Mouse (Mus musculus) liver, adult 2 months (tissue): ENCODE data around the gene Morc2b. TPM values are rescaled to one million over a fixed set of nuclear protein-coding genes. Genes with fewer than 3 reads are reported as not detected.
A peak's percentile ranks its signal among the peaks of the same experiment; 100 is the strongest.

Experiments
- DNase-seq: peaks from one replicate; pipeline ENCODE4 v3.0.0-alpha.2; 2011; ENCODE audit warnings: low read depth, low spot score; ENCODE audit errors: extremely low read depth
- H3K27ac ChIP-seq: fragments of 200-500 bp; replicated peaks from 2 replicates; pipeline ENCODE4 v1.5.1; 2012; ENCODE audit warnings: low read depth, mild to moderate bottlenecking, control low read depth, inconsistent platforms, low read length; ENCODE audit not compliant: insufficient read depth
- H3K27me3 ChIP-seq: fragments of 200-500 bp; 2 replicates; pipeline ENCODE4 v1.6.1; 2012; ENCODE audit warnings: mild to moderate bottlenecking, moderate library complexity, low read length, inconsistent platforms; ENCODE audit not compliant: control insufficient read depth, insufficient read depth
- H3K36me3 ChIP-seq: fragments of 200-500 bp; 2 replicates; pipeline ENCODE4 v1.6.1; 2012; ENCODE audit warnings: low read length, inconsistent platforms; ENCODE audit not compliant: control insufficient read depth, insufficient read depth
- H3K4me1 ChIP-seq: fragments of 200-500 bp; 2 replicates; pipeline ENCODE4 v1.6.1; 2011; ENCODE audit warnings: low read length; ENCODE audit not compliant: control insufficient read depth, insufficient read depth
- H3K4me3 ChIP-seq: fragments of 200-500 bp; 2 replicates; pipeline ENCODE4 v1.5.1; 2011; ENCODE audit warnings: low read depth, mild to moderate bottlenecking, control low read depth, low read length, moderate library complexity; ENCODE audit not compliant: insufficient read depth
- H3K79me2 ChIP-seq: fragments of 200-500 bp; 2 replicates; pipeline ENCODE4 v1.6.1; 2012; ENCODE audit warnings: inconsistent platforms, mild to moderate bottlenecking, low read length, moderate library complexity; ENCODE audit not compliant: control insufficient read depth, insufficient read depth
- H3K9ac ChIP-seq: fragments of 200-500 bp; 2 replicates; pipeline ENCODE4 v1.6.1; 2012; ENCODE audit warnings: low read depth, mild to moderate bottlenecking, control low read depth, inconsistent platforms, low read length
- CTCF ChIP-seq: fragments of 200-500 bp; IDR thresholded peaks from 2 replicates; pipeline ENCODE4 v1.5.1; 2011; ENCODE audit warnings: low read depth, low read length, control low read depth
- POLR2A ChIP-seq: fragments of 200-500 bp; IDR thresholded peaks from 2 replicates; pipeline ENCODE4 v1.6.1; 2011; ENCODE audit warnings: low read length, control low read depth; ENCODE audit not compliant: insufficient read depth; ENCODE audit errors: extremely low read depth
- WGBS: fragments of 180-500 bp; shearing (Covaris S2); methylation state at CpG from one replicate; pipeline ENCODE4 v1.1.7; 2018; 5-methylcytosine and 5-hydroxymethylcytosine counted together
- polyA plus RNA-seq: library from polyadenylated mRNA; depleted of rRNA; stranded (reverse); fragments of >200 nt; gene quantifications from 2 replicates; pipeline ENCODE4 v1.2.3, GENCODE M21; 2012; rRNA removed
- total RNA-seq: library from RNA; depleted of rRNA; stranded (reverse); fragments of >200 nt; gene quantifications from 2 replicates; pipeline ENCODE4 v1.2.3, GENCODE M21; 2014; rRNA removed

The Morc2b gene
- total and polyA plus RNA-seq, 2 experiments, result not detected

DNA sequence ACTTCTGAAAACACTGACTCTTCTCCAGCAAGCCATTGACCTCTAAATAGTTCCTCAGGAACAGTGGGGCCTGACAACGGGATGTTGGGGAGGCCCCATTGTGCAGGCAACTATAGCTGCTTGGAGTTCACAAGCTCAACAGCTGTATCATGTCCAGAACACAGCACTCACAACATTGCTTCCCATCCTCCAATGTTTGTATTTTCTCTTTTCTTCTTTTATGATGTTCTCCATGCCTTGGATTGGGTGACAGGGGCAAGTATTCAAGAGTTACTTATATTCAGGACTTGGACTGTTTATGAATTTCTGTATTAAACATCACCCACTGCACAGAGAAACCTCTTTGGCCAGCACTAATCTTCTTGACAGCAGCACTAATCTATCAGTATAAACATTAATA lies 47.9 kb downstream of the Morc2b start:
- Histone ChIP-seq H3K27me3 (no peaks in the 10 kb centered on the region), H3K4me3 (no peak overlapping the region), H3K79me2 (peaks cover 6% of the 10 kb centered on the region; the same call in 1 of the 2 replicates), H3K4me1 (no peaks in the 10 kb centered on the region; the same call in 1 of the 2 replicates), H3K9ac (no peak overlapping the region), H3K27ac (no peak overlapping the region), H3K36me3 (no peaks in the 10 kb centered on the region)
- TF ChIP-seq CTCF (no peak), POLR2A (no peak)
- 86% methylated on average over 1 of the region's 1 CpGs for WGBS
- DNase-seq, result no peak

DNA sequence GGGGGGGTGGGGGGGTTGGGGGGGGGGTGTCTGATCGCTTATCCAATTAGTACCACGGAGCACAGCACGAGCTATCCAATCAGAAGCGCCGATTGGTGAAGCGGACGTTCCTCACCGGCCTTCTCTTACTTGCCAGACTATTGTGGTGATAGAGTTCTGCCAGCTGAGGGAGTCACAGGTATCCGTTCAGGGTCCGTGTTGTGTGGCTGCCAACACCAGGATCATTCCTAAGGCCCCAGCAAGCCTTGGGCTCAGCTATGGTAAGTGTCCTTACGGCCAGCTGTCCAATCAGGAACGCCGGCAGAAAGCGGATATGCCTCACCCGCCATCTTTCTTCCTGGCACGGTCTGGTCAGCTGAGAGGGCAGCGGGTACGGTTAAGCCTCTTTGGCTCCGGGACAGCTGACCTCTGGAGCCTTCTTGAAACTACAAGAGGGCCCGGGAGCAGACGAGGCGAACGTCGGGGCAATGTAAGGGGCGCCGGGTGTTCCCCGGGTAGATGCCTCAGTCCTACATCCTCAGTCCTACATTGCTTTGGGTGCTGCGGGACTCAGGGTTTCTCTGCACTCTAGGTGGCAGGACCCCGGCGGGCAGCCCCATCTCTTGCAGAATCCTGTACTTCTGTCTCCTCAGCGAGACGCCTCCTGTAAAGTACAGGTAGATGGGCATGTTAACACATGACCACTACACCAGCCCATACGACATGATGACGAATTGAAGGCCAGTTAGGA lies 50.1 kb downstream of the Morc2b start, which contains the start of gene Zfp563:
TSS of gene Zfp563 (plus strand) at position 91 of the 730 bp plus-strand sequence.
- Histone ChIP-seq H3K4me1 (no peaks in the 10 kb centered on the region; the same call in 1 of the 2 replicates), H3K9ac (peak within 1 kb of the TSS; percentile 71), H3K36me3 (no peaks in the 10 kb centered on the region), H3K27ac (peak within 1 kb of the TSS; percentile 65), H3K4me3 (peak within 1 kb of the TSS; percentile 55), H3K79me2 (peaks cover 4% of the 10 kb centered on the region; the same call in 1 of the 2 replicates), H3K27me3 (no peaks in the 10 kb centered on the region)
- TF ChIP-seq POLR2A (0 out of 2 replicates have a peak, but pooled peaks have one; percentile 29), CTCF (peak; percentile 16; the same call in 1 of the 2 replicates)
- WGBS, result 5% methylated on average over 34 of the region's 34 CpGs
- peak; percentile 95 for DNase-seq

DNA sequence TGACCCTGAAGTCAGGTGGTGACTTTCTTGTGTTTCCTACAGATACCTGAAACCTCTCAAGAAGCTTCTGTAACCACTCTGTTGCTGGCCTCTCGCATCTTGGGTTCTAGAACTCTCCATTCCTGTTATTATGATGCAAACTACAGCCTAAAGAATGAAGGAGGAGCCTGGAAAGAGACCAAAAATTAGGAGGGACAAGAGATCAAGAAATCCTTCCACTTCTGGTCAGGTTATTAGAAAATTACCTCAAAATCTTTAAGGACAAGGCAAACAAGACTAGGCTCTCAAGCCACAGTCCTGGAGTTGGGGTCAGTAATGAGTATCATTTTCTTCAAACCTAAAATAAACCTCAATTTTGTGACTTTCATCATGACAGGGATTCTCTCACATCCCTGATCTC lies 71.5 kb downstream of the Morc2b start, which contains the start of gene 4921501E09Rik:
TSS of gene 4921501E09Rik (minus strand) at position 101 of the 400 bp plus-strand sequence.
- H3K4me3 ChIP-seq, result no peak within 1 kb of the TSS
- TF ChIP-seq POLR2A, result no peak
- no peak for TF ChIP-seq CTCF
- 65% methylated on average over 1 of the region's 1 CpGs for WGBS
- H3K4me1 ChIP-seq, result no peaks in the 10 kb centered on the region
- no peaks in the 10 kb centered on the region for H3K36me3 ChIP-seq
- no peak for DNase-seq
- H3K9ac ChIP-seq, result no peak within 1 kb of the TSS
- H3K27me3 ChIP-seq, result no peaks in the 10 kb centered on the region
- H3K79me2 ChIP-seq, result no peaks in the 10 kb centered on the region
- H3K27ac ChIP-seq, result no peak within 1 kb of the TSS

Other genes starting within 250 kb of the Morc2b start
- gene Zfp870, start 248.0 kb downstream of the Morc2b start, total RNA-seq, result 2.4 and 2.7 TPM in 2 replicates
- 0.70 and 1.1 TPM in 2 replicates for gene Zfp870, start 248.0 kb downstream of the Morc2b start, polyA plus RNA-seq
- gene Cyp4f14, start 222.3 kb downstream of the Morc2b start, total RNA-seq, result 332 and 362 TPM in 2 replicates
- 529 and 597 TPM in 2 replicates for gene Cyp4f14, start 222.3 kb downstream of the Morc2b start, polyA plus RNA-seq
- gene Cyp4f13, start 192.3 kb downstream of the Morc2b start, total RNA-seq, result 62.2 and 69.0 TPM in 2 replicates
- 83.7 and 109 TPM in 2 replicates for gene Cyp4f13, start 192.3 kb downstream of the Morc2b start, polyA plus RNA-seq
- gene Zfp472, start 173.9 kb downstream of the Morc2b start, total RNA-seq, result 2.1 and 3.2 TPM in 2 replicates
- 0.24 and 0.28 TPM in 2 replicates for gene Zfp472, start 173.9 kb downstream of the Morc2b start, polyA plus RNA-seq
- 3.4 and 4.5 TPM in 2 replicates for gene Zfp952, start 146.6 kb downstream of the Morc2b start, total RNA-seq
- gene Zfp952, start 146.6 kb downstream of the Morc2b start, polyA plus RNA-seq, result 1.0 and 1.4 TPM in 2 replicates
- gene Zfp763, start 106.3 kb downstream of the Morc2b start, total RNA-seq, result 3.0 and 3.9 TPM in 2 replicates
- gene Zfp763, start 106.3 kb downstream of the Morc2b start, polyA plus RNA-seq, result 0.21 and 0.23 TPM in 2 replicates
- gene 4921501E09Rik, start 71.6 kb downstream of the Morc2b start, total RNA-seq, result not detected in 2 replicates
- not detected in 2 replicates for gene 4921501E09Rik, start 71.6 kb downstream of the Morc2b start, polyA plus RNA-seq
- gene Zfp563, start 50.4 kb downstream of the Morc2b start, total RNA-seq, result 3.9 and 5.1 TPM in 2 replicates
- gene Zfp563, start 50.4 kb downstream of the Morc2b start, polyA plus RNA-seq, result 0.65 and 0.91 TPM in 2 replicates
- gene Olfr55, start 28.8 kb upstream of the Morc2b start, total RNA-seq, result not detected in 2 replicates
- not detected in 2 replicates for gene Olfr55, start 28.8 kb upstream of the Morc2b start, polyA plus RNA-seq
- not detected in 2 replicates for gene Olfr239, start 51.6 kb upstream of the Morc2b start, total RNA-seq
- gene Olfr239, start 51.6 kb upstream of the Morc2b start, polyA plus RNA-seq, result not detected in 2 replicates
- 0.07 TPM in 1 of 2 replicates, not detected in the other for gene Olfr1564, start 82.0 kb upstream of the Morc2b start, total RNA-seq
- not detected in 2 replicates for gene Olfr1564, start 82.0 kb upstream of the Morc2b start, polyA plus RNA-seq
- 7.9 and 8.7 TPM in 2 replicates for gene Zfp955a, start 115.5 kb upstream of the Morc2b start, total RNA-seq
- gene Zfp955a, start 115.5 kb upstream of the Morc2b start, polyA plus RNA-seq, result 0.82 and 0.88 TPM in 2 replicates
- gene Olfr63, start 125.0 kb upstream of the Morc2b start, total RNA-seq, result not detected in 2 replicates
- gene Olfr63, start 125.0 kb upstream of the Morc2b start, polyA plus RNA-seq, result not detected in 2 replicates
- gene Zfp955b, start 149.9 kb upstream of the Morc2b start, total RNA-seq, result 4.4 and 5.3 TPM in 2 replicates
- gene Zfp955b, start 149.9 kb upstream of the Morc2b start, polyA plus RNA-seq, result 0.70 and 0.78 TPM in 2 replicates
- 2.9 and 3.3 TPM in 2 replicates for gene Zfp81, start 219.2 kb upstream of the Morc2b start, total RNA-seq
- 0.27 and 0.43 TPM in 2 replicates for gene Zfp81, start 219.2 kb upstream of the Morc2b start, polyA plus RNA-seq